Mouse (Mus musculus) embryonic facial prominence, embryonic 10.5 days (tissue): ENCODE data around the gene Brsk1. TPM values are rescaled to one million over a fixed set of nuclear protein-coding genes. Genes with fewer than 3 reads are reported as not detected.

Source experiments
- DNase-seq: peaks from one replicate; pipeline ENCODE4 v3.0.0-alpha.2; 2017; ENCODE audit warnings: low spot score
- H3K27ac ChIP-seq: fragments of 300-500 bp; sonication (generic); replicated peaks from 2 replicates; pipeline ENCODE4 v1.5.1; 2016; ENCODE audit warnings: mild to moderate bottlenecking
- H3K27me3 ChIP-seq: fragments of 300-500 bp; sonication (generic); replicated peaks from 2 replicates; pipeline ENCODE4 v1.6.1; 2016; ENCODE audit warnings: low read depth, mild to moderate bottlenecking; ENCODE audit not compliant: poor library complexity, severe bottlenecking
- H3K36me3 ChIP-seq: fragments of 300-500 bp; sonication (generic); replicated peaks from 2 replicates; pipeline ENCODE4 v1.6.1; 2016; ENCODE audit warnings: mild to moderate bottlenecking, moderate library complexity
- H3K4me1 ChIP-seq: fragments of 300-500 bp; sonication (generic); 2 replicates; pipeline ENCODE4 v1.6.1; 2016
- H3K4me3 ChIP-seq: fragments of 300-500 bp; sonication (generic); 2 replicates; pipeline ENCODE4 v1.5.1; 2016; ENCODE audit warnings: mild to moderate bottlenecking, moderate library complexity
- H3K9me3 ChIP-seq: fragments of 300-500 bp; sonication (generic); 2 replicates; pipeline ENCODE4 v1.6.1; 2016; ENCODE audit warnings: mild to moderate bottlenecking
- WGBS: fragments of 180-500 bp; shearing (Covaris S2); methylation state at CpG from one replicate; pipeline ENCODE4 v1.1.7; 2016; 5-methylcytosine and 5-hydroxymethylcytosine counted together
- polyA plus RNA-seq: library from polyadenylated mRNA; unstranded; fragments of >200 nt; fragmentation: Nextera tagmentation; extraction: Ambion mirVana; gene quantifications from 2 replicates; pipeline ENCODE4 v1.2.1, GENCODE M21; 2016

Brsk1 gene
- polyA plus RNA-seq, 1 experiment from 2014 or later, result 2.2 TPM

DNA sequence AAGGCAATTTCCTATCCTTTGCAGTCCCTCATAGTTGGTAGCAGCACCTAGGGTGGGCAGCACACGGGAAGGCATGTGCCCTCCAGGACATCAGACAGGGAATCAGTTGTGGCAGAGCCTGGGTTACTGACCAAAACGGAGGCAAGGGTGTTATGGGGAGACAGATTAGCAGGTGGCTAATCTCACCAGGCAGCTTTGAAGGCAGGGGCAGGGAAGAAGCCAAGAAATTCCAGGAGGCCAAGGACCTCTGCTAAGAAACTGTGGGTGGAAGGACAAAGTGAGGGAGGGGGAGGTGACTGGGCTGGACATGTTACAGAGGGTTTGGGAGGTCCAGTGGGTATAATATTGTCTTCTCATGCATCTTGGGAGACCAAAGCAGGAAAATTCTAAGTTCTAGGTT, 53.0 kb downstream of the Brsk1 start:
- H3K27me3 ChIP-seq, result no peaks in the 10 kb centered on the region
- H3K4me1 ChIP-seq, result peaks cover 48% of the 10 kb centered on the region
- H3K36me3 ChIP-seq, result peaks cover 55% of the 10 kb centered on the region
- WGBS, result 75% methylated on average over 2 of the region's 2 CpGs
- no peak overlapping the region for H3K4me3 ChIP-seq
- H3K27ac ChIP-seq, result no peak overlapping the region
- DNase-seq, result no peak
- no peaks in the 10 kb centered on the region for H3K9me3 ChIP-seq

DNA sequence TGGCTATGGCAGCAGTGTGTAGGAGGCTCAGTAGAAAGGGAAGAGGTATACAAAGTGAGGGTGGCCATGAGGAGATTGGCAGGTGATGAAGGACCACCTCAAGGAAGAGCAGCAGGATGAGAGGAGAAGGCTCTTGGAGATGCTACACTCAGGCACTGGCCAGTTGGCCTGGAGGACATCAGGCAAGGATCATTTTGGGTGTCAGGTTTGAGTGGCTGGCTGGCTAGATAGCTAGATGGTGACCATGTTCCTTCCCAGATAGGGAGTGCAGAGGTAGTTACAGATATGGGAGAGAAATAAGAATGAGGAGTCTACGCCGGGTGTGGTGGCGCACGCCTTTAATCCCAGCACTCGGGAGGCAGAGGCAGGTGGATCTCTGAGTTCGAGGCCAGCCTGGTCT, 54.5 kb downstream of the Brsk1 start:
- no peak for DNase-seq
- Histone ChIP-seq H3K9me3 (no peaks in the 10 kb centered on the region), H3K27me3 (no peaks in the 10 kb centered on the region), H3K27ac (no peak overlapping the region), H3K4me3 (no peak overlapping the region), H3K4me1 (peaks cover 38% of the 10 kb centered on the region), H3K36me3 (peaks cover 61% of the 10 kb centered on the region)
- WGBS, result 93% methylated on average over 6 of the region's 6 CpGs

DNA sequence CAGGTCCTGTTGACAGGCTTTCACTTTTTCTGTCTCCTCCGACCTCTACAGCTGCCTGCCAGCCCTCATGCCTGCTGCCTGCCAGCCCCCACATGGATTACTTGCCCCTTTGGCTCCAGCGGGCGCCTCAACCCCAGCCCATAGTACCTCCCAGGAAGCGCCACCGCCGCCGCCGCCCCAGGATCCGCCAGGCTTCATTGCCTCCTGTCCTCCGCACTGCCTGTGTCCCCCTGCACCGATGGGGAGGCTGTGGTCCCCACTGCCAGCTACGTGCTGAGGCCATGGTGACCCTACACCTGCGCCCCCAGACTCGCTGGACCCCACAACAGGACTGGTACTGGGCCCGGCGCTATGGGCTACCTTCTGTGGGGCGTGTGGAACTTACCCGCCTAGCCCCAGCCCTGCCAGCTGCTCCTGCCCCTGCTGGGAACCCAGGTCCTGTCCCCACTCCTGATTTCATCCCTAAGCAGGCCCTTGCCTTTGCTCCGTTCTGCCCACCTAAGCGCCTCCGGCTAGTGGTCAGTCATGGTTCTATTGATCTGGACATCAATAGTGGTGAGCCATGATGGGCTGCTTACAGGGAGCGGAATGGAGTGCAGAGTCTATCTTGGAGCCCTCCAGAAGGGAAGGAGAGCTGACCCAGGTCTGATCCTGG, 56.0 kb downstream of the Brsk1 start:
- DNase-seq, result no peak
- Histone ChIP-seq H3K4me1 (peaks cover 28% of the 10 kb centered on the region), H3K27me3 (no peaks in the 10 kb centered on the region), H3K27ac (no peak overlapping the region), H3K4me3 (no peak overlapping the region), H3K36me3 (peaks cover 61% of the 10 kb centered on the region), H3K9me3 (no peaks in the 10 kb centered on the region)
- WGBS, result 86% methylated on average over 22 of the region's 22 CpGs

DNA sequence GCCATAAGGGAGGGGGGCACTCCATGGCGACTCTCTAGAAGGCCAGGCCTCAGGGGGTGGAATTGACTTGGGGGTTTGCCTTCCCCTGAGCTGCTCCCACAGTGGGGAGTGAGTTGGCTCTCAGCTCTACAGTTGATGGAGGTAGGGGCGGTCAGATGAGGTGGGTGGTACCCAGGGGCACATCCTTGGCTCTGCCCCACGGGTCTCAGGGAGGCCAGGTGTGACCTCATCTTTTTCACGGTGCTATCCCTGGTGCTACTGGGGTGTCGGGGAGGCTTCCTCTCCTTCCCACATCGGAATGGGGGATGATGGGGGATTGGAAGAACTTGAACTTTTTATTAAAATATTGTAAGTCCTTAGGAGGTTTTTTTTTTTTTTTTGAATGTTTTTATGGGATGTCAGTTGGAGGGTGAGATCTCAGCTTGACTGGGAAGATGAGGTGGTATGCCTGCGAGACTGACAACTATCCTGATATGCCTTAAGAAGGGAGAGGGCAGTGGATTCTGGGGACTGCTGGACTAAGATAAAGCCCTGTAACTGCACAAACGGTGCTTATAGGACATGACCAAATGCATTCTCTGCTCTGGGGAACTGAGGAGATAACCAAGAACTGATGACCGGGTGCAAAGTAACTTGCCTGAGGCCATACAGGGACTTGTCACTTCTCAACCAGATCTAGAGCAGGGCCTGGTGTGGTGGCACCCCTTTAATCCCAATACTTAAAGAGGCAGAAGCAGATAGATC, 56.9 kb downstream of the Brsk1 start:
- no peak overlapping the region for H3K27ac ChIP-seq
- H3K4me3 ChIP-seq, result no peak overlapping the region
- H3K27me3 ChIP-seq, result no peaks in the 10 kb centered on the region
- H3K4me1 ChIP-seq, result peaks cover 28% of the 10 kb centered on the region
- WGBS, result 75% methylated on average over 9 of the region's 9 CpGs
- DNase-seq, result no peak
- H3K36me3 ChIP-seq, result peaks cover 54% of the 10 kb centered on the region
- H3K9me3 ChIP-seq, result no peaks in the 10 kb centered on the region

DNA sequence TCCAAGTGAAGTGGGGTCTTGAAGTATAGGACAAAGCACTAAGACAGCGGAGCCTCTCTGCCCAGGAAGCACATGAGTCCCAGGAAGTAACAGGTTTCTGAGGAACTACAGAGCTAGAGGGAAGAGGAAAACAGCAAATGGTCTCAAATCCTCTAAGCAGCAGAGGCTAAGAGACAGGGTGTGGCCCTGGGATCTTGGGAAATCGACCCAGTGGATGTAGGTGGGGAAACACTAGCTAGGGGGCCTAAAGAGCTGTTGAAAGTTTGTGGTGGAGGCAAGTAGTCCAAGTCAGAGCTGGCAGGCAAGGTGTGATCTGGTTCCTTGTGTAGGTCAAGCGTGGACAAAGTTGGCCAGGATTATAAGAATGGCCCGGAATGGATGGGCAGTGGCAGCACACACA, 57.9 kb downstream of the Brsk1 start:
- H3K36me3 ChIP-seq, result peaks cover 44% of the 10 kb centered on the region
- no peak for DNase-seq
- 82% methylated on average over 4 of the region's 4 CpGs for WGBS
- H3K9me3 ChIP-seq, result no peaks in the 10 kb centered on the region
- H3K27ac ChIP-seq, result no peak overlapping the region; the same call in 1 of the 2 replicates
- H3K4me3 ChIP-seq, result no peak overlapping the region
- H3K27me3 ChIP-seq, result no peaks in the 10 kb centered on the region
- H3K4me1 ChIP-seq, result peaks cover 29% of the 10 kb centered on the region

DNA sequence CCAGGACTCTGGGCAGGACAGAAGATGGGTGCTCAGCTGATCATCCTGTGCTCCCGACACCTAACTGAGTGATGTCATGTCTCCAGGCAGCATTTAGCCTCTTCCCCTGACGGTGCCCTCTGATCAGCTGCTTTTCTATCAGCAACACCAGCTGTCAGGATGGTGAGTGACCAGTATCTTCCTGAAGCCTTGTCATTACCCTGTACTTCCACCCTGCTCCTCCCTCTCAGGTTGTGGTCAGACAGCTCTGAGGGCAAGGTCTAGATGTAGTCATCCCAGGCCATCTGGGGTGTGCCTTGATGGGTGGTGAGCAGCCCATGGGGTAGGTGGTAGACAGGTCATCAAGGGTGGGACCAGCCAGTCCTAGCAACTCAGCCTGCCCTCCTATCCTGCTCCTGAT, 58.8 kb downstream of the Brsk1 start:
- Histone ChIP-seq H3K27ac (no peak overlapping the region), H3K4me1 (peaks cover 29% of the 10 kb centered on the region), H3K27me3 (peaks cover 7% of the 10 kb centered on the region), H3K4me3 (no peak overlapping the region), H3K9me3 (no peaks in the 10 kb centered on the region), H3K36me3 (peaks cover 36% of the 10 kb centered on the region)
- no peak for DNase-seq
- 93% methylated on average over 2 of the region's 2 CpGs for WGBS

DNA sequence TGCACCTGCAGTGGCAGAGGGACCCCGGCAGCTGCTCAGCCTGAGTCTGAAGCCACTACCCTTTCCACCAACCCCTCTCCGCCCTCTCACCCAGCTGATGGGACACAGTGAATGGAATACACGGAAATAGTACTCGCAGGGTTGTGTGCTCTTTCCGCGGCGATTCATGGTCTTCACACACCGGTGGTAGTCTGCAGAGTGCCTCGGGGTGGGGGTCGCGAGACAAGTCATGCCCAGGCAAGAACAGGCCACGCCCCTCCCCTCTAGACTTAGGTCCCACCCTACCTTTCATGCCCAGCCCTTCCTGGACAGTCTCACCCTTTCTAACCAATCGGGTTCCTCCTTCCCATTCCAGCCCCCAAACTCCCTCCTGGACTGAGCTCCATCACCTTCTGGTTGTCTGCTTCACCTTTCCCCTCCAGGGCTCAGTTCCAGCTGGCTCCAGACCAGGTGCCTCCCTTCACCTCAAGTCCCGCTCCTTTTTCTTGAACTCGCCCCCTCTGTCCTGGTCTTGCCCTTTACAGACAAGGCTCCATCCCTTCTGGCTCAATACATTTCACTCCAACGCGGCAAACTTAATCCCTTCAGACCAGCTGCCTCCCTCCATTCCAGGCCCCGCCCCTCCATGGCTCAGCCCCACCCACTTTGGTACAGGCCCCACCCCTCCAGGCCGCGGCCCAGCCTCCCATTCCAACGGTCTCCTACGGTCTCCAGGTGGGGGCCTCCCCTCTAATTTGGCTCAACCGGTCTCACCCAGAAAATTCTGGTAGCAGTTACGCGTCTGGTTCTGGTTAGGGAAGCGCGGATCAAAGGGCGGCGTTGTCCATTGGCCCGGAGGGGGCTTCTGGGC, 61.8 kb downstream of the Brsk1 start:
- Histone ChIP-seq H3K27me3 (peaks cover 12% of the 10 kb centered on the region), H3K9me3 (peaks cover 3% of the 10 kb centered on the region; the same call in 1 of the 2 replicates), H3K27ac (peak overlapping the region; percentile 85), H3K4me3 (peak overlapping the region; percentile 59), H3K4me1 (peaks cover 21% of the 10 kb centered on the region), H3K36me3 (peaks cover 6% of the 10 kb centered on the region; the same call in 1 of the 2 replicates)
- peak; percentile 87 for DNase-seq
- 1% methylated on average over 30 of the region's 30 CpGs for WGBS

DNA sequence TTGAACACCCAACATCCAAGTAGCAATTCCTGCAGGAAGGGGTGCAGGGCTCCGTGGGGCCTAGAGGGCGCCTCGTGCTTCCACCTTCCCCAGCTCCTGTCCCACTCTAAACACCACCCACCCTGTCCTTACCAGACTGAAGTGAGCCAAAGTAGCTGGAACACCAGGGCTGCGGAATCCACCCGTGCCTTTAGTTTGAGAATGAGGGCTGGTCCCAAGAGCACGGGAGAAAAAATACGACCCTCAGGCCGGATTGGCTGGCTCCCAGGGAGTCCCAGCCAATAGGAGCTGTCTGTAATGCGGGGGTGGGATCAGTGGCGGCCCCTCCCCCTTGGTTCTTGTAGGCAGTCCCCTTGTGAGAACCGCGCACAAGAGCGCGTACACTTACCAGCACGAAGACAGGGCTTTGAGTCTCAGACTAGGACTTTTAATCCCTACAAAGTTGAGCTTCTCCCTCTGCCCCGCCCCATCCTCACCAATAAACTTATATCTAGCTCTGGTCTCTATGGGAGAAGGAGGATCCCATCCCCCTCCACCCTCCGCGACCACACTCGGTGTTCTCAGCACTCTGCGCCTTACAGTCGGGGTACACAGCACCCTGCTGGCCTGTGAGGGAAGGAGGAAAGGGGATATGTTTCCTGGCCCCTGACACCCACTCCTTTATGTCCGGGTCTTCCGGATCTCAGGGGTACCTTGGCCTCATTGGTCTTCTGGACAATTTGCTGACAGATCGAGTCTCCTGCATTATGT, 62.6 kb downstream of the Brsk1 start, which contains the start of gene Cox6b2:
Gene Cox6b2 (minus strand): TSS at position 274 of the 750 bp plus-strand sequence.
- Histone ChIP-seq H3K27ac (peak within 1 kb of the TSS; percentile 85), H3K9me3 (peaks cover 3% of the 10 kb centered on the region; the same call in 1 of the 2 replicates), H3K4me1 (peaks cover 21% of the 10 kb centered on the region), H3K36me3 (peaks cover 6% of the 10 kb centered on the region; the same call in 1 of the 2 replicates), H3K4me3 (peak within 1 kb of the TSS; percentile 59), H3K27me3 (peaks cover 12% of the 10 kb centered on the region)
- 3% methylated on average over 24 of the region's 24 CpGs for WGBS
- DNase-seq, result peak; percentile 94

DNA sequence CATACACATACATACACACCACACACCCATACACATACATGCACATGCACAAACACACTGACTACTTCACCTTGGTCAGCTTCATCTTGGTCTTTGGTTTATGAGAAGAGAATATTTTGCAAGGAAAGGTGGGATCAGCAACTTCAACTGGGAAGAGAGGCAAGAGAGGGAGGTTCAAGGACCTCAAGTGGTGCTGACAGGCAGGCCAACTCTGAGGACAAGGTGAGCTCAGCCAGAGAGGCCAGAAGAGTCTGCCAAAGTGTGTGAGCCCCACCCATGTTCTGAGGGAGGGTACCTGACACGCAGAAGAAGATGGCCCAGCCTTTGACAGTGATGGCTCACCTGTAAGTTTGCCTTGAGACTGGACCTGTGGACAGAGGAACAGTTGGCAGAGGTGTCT, 69.3 kb downstream of the Brsk1 start:
- H3K27ac ChIP-seq, result no peak overlapping the region
- H3K9me3 ChIP-seq, result peaks cover 3% of the 10 kb centered on the region; the same call in 1 of the 2 replicates
- no peaks in the 10 kb centered on the region for H3K36me3 ChIP-seq
- no peak for DNase-seq
- WGBS, result 57% methylated on average over 1 of the region's 1 CpGs
- peaks cover under 1% of the 10 kb centered on the region for H3K4me1 ChIP-seq
- H3K27me3 ChIP-seq, result no peaks in the 10 kb centered on the region; the same call in 1 of the 2 replicates
- no peak overlapping the region for H3K4me3 ChIP-seq

DNA sequence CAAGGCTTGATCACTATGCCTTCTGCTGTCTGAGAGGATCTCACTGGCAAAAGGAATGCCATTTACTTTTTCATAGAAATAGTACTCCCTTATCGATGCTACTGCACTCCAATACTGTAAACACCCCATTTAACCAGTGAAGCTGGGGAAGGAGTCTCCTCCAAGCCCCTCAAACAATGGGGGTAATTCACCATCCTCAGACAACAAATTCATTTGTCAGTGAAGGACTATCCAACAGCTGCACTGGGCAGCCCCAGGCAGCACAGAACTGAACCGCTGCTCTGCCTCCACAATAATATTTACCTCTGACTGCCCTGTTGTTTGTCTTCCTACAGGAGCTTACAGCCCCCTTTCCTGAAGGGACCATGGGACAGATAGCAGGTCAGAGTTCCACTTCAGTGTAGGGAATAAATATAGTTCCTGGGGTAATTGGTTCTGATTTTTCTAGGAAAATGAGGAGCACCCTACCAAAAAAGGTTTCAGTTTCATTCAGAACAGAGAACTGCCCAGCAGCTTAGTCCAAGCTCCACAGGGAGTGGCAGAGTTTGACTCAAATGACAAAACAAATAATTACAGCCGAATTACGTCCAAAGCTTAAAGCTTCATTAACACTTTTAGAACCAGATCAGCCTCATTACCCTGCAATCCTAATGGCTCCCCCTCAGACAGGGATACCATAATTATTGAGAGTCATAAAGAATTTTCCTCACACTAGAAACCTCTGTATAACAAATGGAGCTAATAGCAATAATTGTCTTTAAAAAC, 74.7 kb downstream of the Brsk1 start:
- no peaks in the 10 kb centered on the region for H3K27me3 ChIP-seq
- 6% methylated on average over 4 of the region's 4 CpGs for WGBS
- H3K4me3 ChIP-seq, result no peak overlapping the region
- no peak overlapping the region for H3K27ac ChIP-seq
- H3K4me1 ChIP-seq, result peaks cover 14% of the 10 kb centered on the region
- no peaks in the 10 kb centered on the region for H3K36me3 ChIP-seq
- H3K9me3 ChIP-seq, result no peaks in the 10 kb centered on the region
- no peak for DNase-seq
